Mouse (Mus musculus): ENCODE results near the gene Cebpg. TPM values are rescaled to one million over a fixed set of nuclear protein-coding genes. Genes with fewer than 3 reads are reported as not detected.

Cebpg gene
- polyA plus RNA-seq (2017; shearing (Covaris generic)): 54.9 TPM

GRCm38 (mm10) chr7:35056436-35056864 is at the start of gene Cebpg:
Gene Cebpg, minus strand, starts transcription at chr7:35056573.

Other genes starting within 250 kb of the Cebpg start
- gene Chst8, start 243.9 kb downstream of the Cebpg start, polyA plus RNA-seq (2017; shearing (Covaris generic)): 0.18 TPM
- gene Pepd, start 144.2 kb downstream of the Cebpg start, polyA plus RNA-seq (2017; shearing (Covaris generic)): 31.5 TPM
- gene Cebpa, start 62.7 kb upstream of the Cebpg start, polyA plus RNA-seq (2017; shearing (Covaris generic)): 0.54 TPM
- gene Slc7a10, start 129.8 kb upstream of the Cebpg start, polyA plus RNA-seq (2017; shearing (Covaris generic)): 0.83 TPM
- gene Lrp3, start 158.9 kb upstream of the Cebpg start, polyA plus RNA-seq (2017; shearing (Covaris generic)): 0.76 TPM